Mouse (Mus musculus) MEL-GATA-1-ER (cell line): ENCODE data around the gene Gldc.

Source experiments
- DNase-seq: peaks from one replicate; pipeline ENCODE4 v3.0.0-alpha.2; 2012; ENCODE audit warnings: low read depth; ENCODE audit errors: extremely low read depth

The Gldc gene

DNA sequence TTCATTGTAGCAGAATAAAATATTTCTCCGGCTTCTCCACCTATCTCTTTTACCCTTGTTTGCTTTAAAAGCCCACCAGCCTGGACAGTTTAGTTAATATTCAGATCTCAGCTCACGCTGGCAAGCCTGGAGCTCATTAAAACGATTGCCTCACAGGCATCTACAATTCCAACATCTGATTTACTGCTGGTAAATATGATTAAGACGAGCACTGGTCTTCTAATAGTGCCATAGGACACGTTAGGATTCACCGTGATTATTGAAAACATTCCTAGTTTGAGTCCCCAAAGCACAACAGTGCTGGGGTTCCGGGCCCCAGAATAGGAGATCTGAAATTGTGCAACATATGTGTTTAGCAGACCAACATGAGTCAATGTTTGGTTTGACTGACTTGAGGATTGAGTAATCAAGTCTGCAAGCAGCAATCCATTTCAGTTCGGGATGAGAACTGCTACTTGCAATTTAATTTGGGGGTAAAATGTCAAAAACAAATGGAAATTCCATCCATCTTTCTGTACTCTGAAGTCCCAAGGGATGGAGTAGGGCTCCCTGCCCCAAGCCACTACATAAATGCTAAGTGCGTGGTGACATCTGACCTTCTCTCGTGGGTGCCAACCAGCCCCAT is 67.9 kb downstream of the Gldc start:
- DNase-seq: no peak

GRCm38 (mm10) chr19:30105045-30105842 is 70.0 kb downstream of the Gldc start:
- DNase-seq: no peak

DNA sequence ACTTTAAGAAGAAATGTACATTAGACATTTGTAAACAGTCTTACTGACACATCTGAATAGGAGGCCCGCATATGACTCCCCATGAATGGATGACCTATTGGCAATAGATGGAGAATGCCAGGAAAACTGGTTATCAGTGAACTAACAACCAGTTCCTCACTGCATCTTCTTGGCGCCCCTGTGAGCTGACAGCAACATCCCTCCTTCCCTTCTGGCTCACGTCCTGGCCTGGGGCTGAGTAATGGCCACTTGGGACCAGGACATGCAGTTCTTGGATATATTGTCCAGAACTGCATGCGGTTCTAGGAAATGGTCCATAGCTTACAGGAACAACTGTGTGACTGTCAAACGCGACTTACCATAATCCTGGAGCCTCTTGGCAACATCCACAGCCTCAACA is 72.6 kb downstream of the Gldc start:
- no peak for DNase-seq

- no peak for DNase-seq
Measured at GRCm38 (mm10) chr19:30100571-30100970, 74.7 kb downstream of the Gldc start.

DNA sequence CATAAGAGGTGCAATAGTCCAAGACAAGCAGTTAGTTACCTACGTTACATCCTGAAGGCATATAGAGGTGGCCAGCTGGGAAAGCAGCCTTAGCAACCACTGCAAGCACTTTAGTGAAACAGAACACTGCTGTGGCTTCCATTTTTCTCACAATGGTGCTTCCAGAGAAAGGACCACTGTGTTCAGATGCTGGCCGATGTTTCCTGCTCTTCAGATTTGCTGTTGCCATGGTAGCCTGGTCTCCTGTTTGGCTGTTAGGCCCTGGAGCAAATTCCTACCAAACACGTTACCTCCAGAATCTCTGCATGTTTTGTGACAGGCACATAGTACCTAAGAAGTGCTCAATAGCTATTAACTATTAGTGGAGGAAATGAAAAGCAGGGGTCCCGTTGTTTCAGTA is 78.2 kb downstream of the Gldc start:
- DNase-seq: no peak

DNA sequence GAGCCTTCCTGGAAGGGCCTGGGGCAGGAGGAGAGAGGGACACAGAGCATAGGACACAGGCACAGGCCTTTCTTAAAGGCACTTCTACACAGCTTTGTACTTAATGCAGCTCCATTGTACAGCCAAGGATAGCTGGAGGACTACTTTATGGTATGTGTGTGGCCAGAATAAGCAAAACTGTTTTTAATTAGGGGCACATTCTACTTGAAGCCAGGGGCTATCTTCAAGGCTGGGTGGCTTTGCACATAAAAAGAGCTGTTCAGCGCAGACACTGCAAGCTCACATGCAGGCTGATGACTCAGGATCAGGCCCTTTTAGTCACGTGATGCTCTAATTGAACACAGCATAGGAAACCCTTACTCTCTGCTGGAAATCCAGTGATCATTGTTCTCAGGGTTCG is 79.0 kb downstream of the Gldc start:
- no peak for DNase-seq

DNA sequence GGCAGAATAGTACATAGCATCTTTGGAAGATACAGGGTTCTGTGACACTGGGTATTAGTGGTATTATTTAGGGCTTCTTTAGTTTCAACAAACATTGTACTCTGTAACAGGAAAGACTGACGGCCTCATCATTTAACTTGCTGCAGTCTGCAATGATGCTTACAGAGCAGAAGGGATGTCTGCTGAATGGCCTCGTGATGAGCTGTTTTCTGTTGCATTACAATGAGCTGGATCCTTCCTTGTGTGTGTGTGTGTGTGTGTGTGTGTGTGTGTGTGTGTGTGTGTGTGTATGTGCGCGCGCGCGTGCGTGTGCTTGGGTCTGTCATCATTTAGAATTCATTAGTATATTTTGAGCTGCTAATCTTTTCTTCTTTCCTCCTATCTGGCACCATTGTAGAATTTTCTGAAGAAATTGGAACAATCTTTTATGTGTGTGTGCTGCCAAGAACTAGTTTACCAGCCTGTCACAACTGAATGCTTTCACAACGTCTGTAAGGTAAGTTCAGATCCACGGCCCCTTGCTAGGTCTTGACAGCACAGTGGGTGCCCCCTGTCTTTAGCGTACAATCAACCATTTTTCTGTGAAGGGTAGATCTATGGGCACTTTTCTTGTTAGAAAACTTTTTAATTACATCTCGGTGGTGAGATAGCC is 83.5 kb downstream of the Gldc start:
- DNase-seq: no peak

DNA sequence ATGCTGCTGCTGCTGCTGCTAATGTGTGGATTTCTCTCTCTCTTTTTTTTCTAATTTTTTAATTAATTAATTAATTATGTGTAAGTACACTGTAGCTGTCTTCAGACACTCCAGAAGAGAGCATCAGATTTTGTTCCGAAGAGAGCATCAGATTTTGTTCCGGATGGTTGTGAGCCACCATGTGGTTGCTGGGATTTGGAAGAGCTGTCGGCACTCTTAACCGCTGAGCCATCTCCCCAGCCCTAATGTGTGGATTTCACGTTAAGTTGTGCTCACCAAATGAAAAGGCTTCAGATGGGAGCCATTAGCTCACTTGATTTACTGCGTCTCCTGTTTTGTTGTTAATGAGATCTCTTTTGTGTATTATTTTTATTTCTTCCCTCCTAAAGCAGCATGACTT is 85.1 kb downstream of the Gldc start:
- DNase-seq: no peak

GRCm38 (mm10) chr19:30065797-30066196 is 109.4 kb downstream of the Gldc start:
- no peak for DNase-seq

DNA sequence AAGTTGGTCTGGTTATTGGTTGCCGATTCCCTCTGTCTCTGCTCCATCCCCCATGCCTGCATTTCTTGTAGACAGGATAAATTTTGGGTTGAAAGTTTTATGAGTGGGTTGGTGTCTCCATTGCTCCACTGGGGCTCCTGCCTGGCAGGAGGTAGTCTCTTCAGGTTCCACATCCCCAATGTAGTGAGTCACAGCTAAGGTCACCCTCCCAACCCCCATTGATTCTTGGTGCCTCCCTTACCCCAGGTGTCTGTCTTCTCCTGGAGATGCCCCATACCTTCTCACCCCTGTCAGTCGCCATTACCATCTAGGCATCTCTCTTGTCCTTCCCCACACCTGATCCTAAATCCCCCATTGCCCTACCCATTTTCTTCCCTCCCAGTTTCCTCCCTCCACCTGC is 121.0 kb downstream of the Gldc start:
- no peak for DNase-seq

GRCm38 (mm10) chr19:30051479-30051878 is 123.8 kb downstream of the Gldc start:
- peak; percentile 17 for DNase-seq

DNA sequence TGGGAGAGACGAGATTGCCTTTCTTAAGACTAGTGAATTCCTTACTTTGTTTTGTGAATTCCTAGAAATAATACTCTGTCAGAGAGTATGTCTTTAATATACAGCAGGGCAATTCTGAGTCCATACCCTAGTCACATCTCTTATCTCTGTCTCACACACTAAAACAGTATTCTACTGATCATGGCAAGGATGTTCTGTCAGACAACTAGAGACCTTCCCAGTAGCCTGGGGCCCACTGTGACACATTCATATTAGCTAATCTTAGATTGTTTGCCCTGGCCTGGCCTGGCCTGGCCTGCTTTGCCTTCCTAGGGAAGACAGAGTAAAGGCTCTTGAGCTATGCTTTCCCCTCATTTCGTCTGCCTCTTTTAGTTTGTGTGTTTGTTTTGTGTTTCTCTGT is 124.6 kb downstream of the Gldc start:
- DNase-seq: peak; percentile 77
